18 mouse cellular contexts compared by ENCODE assay signal in genomic region chr1:178978617-178979245, GRCm38 (mm10).
DNase-seq lines count a peak whose midpoint lies in the region; ATAC-seq lines count a peak whose summit lies in the region.
"Had no signal": no experiment of that assay in that cellular context is flagged by ENCODE, and none has a peak within 500 bp of the region (broad histone marks: within the 10 kb centered on the region; RNA-seq: fewer than 3 reads in every experiment).

No protein-coding gene starts in this region.

- peak; percentile 51 for DNase-seq in embryo, embryonic 10.5 days (ENCODE audit: low spot score)
- DNase-seq in embryo, embryonic 9.5 days (ENCODE audit: extremely low spot score): no peak
- DNase-seq in kidney, postnatal 10 days: no peak
- DNase-seq in retina, postnatal 1 day: peak; percentile 24
- no peak for DNase-seq in retina, embryonic 14.5 days (ENCODE audit: low spot score)
- no peak for DNase-seq in thymus, postnatal 10 days (ENCODE audit: low spot score in 2 of 2)
- DNase-seq: adrenal gland, postnatal 36 days; cerebellum, adult 2 months; gastrocnemius, postnatal 14 days; liver, embryonic 13.5 days; right cerebral cortex, adult 18-20 months; thymus, postnatal 25 days had no signal

- H3K4me2 ChIP-seq in kidney, embryonic 16.5 days (replicated peaks; ENCODE audit: low read depth, low read length): no peak overlapping the region
- H3K4me2 ChIP-seq in stomach, embryonic 16.5 days (ENCODE audit: low read depth, low read length): no peak overlapping the region
- H3K4me2 ChIP-seq: liver, embryonic 13.5 days; midbrain, embryonic 13.5 days had no signal

- no peak overlapping the region for H3K27ac ChIP-seq in kidney, embryonic 16.5 days (ENCODE audit: low read length)
- no peak overlapping the region for H3K27ac ChIP-seq in stomach, embryonic 16.5 days (ENCODE audit: low read length)
- H3K27ac ChIP-seq: liver, embryonic 13.5 days; macrophage; midbrain, embryonic 13.5 days had no signal

- H3K4me3 ChIP-seq in kidney, embryonic 16.5 days (ENCODE audit: low read length): no peak overlapping the region
- H3K4me3 ChIP-seq in stomach, embryonic 16.5 days (replicated peaks; ENCODE audit: low read length): no peak overlapping the region
- H3K4me3 ChIP-seq: liver, embryonic 13.5 days; midbrain, embryonic 13.5 days had no signal

- no peak overlapping the region for H3K9ac ChIP-seq in kidney, embryonic 16.5 days (replicated peaks; ENCODE audit: low read length)
- no peak overlapping the region for H3K9ac ChIP-seq in stomach, embryonic 16.5 days (ENCODE audit: low read length)
- H3K9ac ChIP-seq: liver, embryonic 13.5 days; midbrain, embryonic 13.5 days had no signal

- no peaks in the 10 kb centered on the region for H3K9me3 ChIP-seq in kidney, embryonic 16.5 days (ENCODE audit: low read length)
- H3K9me3 ChIP-seq in stomach, embryonic 16.5 days (replicated peaks; ENCODE audit: control insufficient read depth, low read length): no peaks in the 10 kb centered on the region
- H3K9me3 ChIP-seq: G1E; liver, embryonic 13.5 days; midbrain, embryonic 13.5 days had no signal

- H3K4me1 ChIP-seq in kidney, embryonic 16.5 days (ENCODE audit: insufficient read depth, low read length): peaks cover 6% of the 10 kb centered on the region; the same call in 1 of the 2 replicates
- H3K4me1 ChIP-seq in stomach, embryonic 16.5 days (ENCODE audit: control insufficient read depth, insufficient read depth, low read length): peaks cover 13% of the 10 kb centered on the region
- H3K4me1 ChIP-seq: liver, embryonic 13.5 days had no signal

- no peaks in the 10 kb centered on the region for H3K27me3 ChIP-seq in kidney, embryonic 16.5 days (ENCODE audit: insufficient read depth, low read length)
- no peaks in the 10 kb centered on the region for H3K27me3 ChIP-seq in stomach, embryonic 16.5 days (ENCODE audit: control insufficient read depth, insufficient read depth, low read length)
- H3K27me3 ChIP-seq: liver, embryonic 13.5 days; midbrain, embryonic 13.5 days had no signal

- peak; percentile 77 for ATAC-seq in kidney, embryonic 16.5 days (ENCODE audit: low FRiP score, low TSS enrichment)
- ATAC-seq in stomach, embryonic 16.5 days (ENCODE audit: insufficient read depth, low FRiP score): peak; percentile 42; the same call in 1 of the 2 replicates
- ATAC-seq: CD4-positive, CD25-positive, alpha-beta regulatory T cell, adult 4 months; midbrain, embryonic 13.5 days had no signal

- 44% methylated on average over 8 of the region's 8 CpGs for WGBS in kidney, embryonic 16.5 days
- WGBS in stomach, embryonic 16.5 days: 42% methylated on average over 8 of the region's 8 CpGs

- no peaks in the 10 kb centered on the region for H3K36me3 ChIP-seq in kidney, embryonic 16.5 days (ENCODE audit: insufficient read depth, low read length)
- H3K36me3 ChIP-seq in stomach, embryonic 16.5 days (ENCODE audit: control insufficient read depth, insufficient read depth, low read length): no peaks in the 10 kb centered on the region
- H3K36me3 ChIP-seq: G1E; liver, embryonic 13.5 days; midbrain, embryonic 13.5 days had no signal

Comparison
In these comparisons a context has a peak if more than half of its experiments do, and no peak if none do; other contexts are left out.
1. DNase-seq: peak in embryo, embryonic 10.5 days (single experiment) and retina, postnatal 1 day (single experiment); none in embryo, embryonic 9.5 days (single experiment), kidney, postnatal 10 days (single experiment), retina, embryonic 14.5 days (single experiment) and thymus, postnatal 10 days (0 of 2).